Mouse (Mus musculus) bone marrow, adult 2 months (tissue): Measurements from ENCODE around the gene Psme2b.

Experiments used
- CTCF ChIP-seq: fragments of 200-500 bp; IDR thresholded peaks from 2 replicates; pipeline ENCODE4 v1.5.1; 2011; ENCODE audit warnings: low read length, control low read depth; ENCODE audit not compliant: control insufficient read depth, insufficient read depth
- POLR2A ChIP-seq: fragments of 200-500 bp; IDR thresholded peaks from 2 replicates; pipeline ENCODE4 v1.6.1; 2011; ENCODE audit warnings: low read depth, mild to moderate bottlenecking, control low read depth, low read length, borderline replicate concordance; ENCODE audit not compliant: control insufficient read depth

- TF ChIP-seq POLR2A, result no peak
- TF ChIP-seq CTCF, result no peak
Observed at GRCm38 (mm10) chr11:48908459-48908858, 37.5 kb downstream of the Psme2b start.
